Mouse (Mus musculus) intestine, postnatal 0 days (tissue): Measurements from ENCODE around the gene Sema5a. TPM values are rescaled to one million over a fixed set of nuclear protein-coding genes. Genes with fewer than 3 reads are reported as not detected.

ENCODE experiments used
- ATAC-seq: fragments of 200-750 bp; cut with Nextera tagmentation; 2 replicates; pipeline ENCODE4 v1.8.0; 2017; ENCODE audit warnings: mild to moderate bottlenecking, moderate TSS enrichment, moderate library complexity
- H3K27ac ChIP-seq: fragments of 300-500 bp; sonication (generic); 2 replicates; pipeline ENCODE4 v1.5.1; 2014; ENCODE audit warnings: mild to moderate bottlenecking, low read depth, low read length, moderate library complexity
- H3K27me3 ChIP-seq: fragments of 300-500 bp; sonication (generic); replicated peaks from 2 replicates; pipeline ENCODE4 v1.6.1; 2014; ENCODE audit warnings: low read length, mixed read lengths; ENCODE audit not compliant: control insufficient read depth, insufficient read depth
- H3K36me3 ChIP-seq: fragments of 300-500 bp; sonication (generic); 2 replicates; pipeline ENCODE4 v1.6.1; 2014; ENCODE audit warnings: mild to moderate bottlenecking, moderate library complexity; ENCODE audit not compliant: control insufficient read depth, insufficient read depth
- H3K4me1 ChIP-seq: fragments of 300-500 bp; sonication (generic); replicated peaks from 2 replicates; pipeline ENCODE4 v1.6.1; 2014; ENCODE audit warnings: antibody characterized with exemption, low read length, mixed read lengths; ENCODE audit not compliant: control insufficient read depth, insufficient read depth
- H3K4me2 ChIP-seq: fragments of 300-500 bp; sonication (generic); replicated peaks from 2 replicates; pipeline ENCODE4 v1.6.1; 2014; ENCODE audit warnings: low read depth, mild to moderate bottlenecking, moderate library complexity
- H3K4me3 ChIP-seq: fragments of 300-500 bp; sonication (generic); 2 replicates; pipeline ENCODE4 v1.5.1; 2014; ENCODE audit warnings: low read depth, low read length
- H3K9ac ChIP-seq: fragments of 300-500 bp; sonication (generic); 2 replicates; pipeline ENCODE4 v1.6.1; 2014; ENCODE audit warnings: mild to moderate bottlenecking, low read depth, low read length
- H3K9me3 ChIP-seq: fragments of 300-500 bp; sonication (generic); 2 replicates; pipeline ENCODE4 v1.6.1; 2016; ENCODE audit warnings: mixed run types; ENCODE audit not compliant: control insufficient read depth
- CTCF ChIP-seq: sonication (generic); IDR thresholded peaks from 2 replicates; pipeline ENCODE4 v1.5.1; 2016; ENCODE audit warnings: low read depth, mild to moderate bottlenecking, control low read depth, antibody characterized with exemption, moderate library complexity
- WGBS: fragments of 180-500 bp; shearing (Covaris S2); extraction: QIAGEN DNeasy Blood & Tissue Kit; methylation state at CpG from one replicate; pipeline ENCODE4 v1.1.7; 2014; 5-methylcytosine and 5-hydroxymethylcytosine counted together
- polyA plus RNA-seq: library from polyadenylated mRNA; unstranded; fragments of >200 nt; fragmentation: Nextera tagmentation; extraction: Ambion mirVana; gene quantifications from 2 replicates; pipeline ENCODE4 v1.2.1, GENCODE M21; 2015

Sema5a gene
- polyA plus RNA-seq, 1 experiment from 2014 or later: 5.1 TPM

DNA sequence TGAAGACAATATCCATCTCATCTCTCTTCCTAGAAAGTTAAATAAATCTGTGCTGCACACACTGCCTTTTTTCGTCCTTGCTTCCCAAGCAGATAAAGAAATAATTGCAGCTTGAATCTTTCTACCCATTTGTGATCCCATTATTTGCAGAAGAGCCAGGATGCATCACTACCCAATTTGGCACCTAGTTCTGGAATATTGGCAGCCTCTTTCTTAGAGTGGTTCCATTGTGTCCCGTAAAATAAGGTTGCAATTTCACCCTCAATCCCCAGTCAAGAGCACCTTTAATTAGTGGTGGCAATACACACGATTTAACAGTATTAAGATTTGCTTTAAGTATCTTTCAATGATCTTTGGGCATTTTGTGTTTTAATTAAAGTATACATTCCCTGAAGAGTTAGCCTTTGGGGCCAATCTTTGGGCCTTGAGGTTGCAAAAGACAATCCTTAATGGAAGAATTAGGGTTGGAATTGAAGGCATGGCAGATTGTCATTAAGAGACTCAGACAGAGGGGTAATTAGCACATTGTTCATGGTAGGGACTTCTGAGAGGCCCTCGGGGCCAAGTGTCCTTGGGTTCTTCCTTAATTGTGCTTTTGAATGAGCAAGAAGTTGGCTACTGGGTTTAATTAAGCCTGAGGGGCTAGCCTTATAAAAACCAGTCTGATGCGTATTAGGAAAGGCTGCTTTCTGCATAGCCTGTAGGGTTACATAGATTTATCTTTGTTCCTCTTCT is 14.9 kb downstream of the Sema5a start:
- H3K27me3 ChIP-seq: no peaks in the 10 kb centered on the region
- H3K36me3 ChIP-seq: no peaks in the 10 kb centered on the region
- WGBS: 81% methylated on average over 5 of the region's 5 CpGs
- no peak overlapping the region for H3K4me2 ChIP-seq
- no peaks in the 10 kb centered on the region for H3K9me3 ChIP-seq
- no peaks in the 10 kb centered on the region for H3K4me1 ChIP-seq
- no peak overlapping the region for H3K9ac ChIP-seq
- no peak for TF ChIP-seq CTCF
- ATAC-seq: no peak
- no peak overlapping the region for H3K27ac ChIP-seq
- no peak overlapping the region for H3K4me3 ChIP-seq

DNA sequence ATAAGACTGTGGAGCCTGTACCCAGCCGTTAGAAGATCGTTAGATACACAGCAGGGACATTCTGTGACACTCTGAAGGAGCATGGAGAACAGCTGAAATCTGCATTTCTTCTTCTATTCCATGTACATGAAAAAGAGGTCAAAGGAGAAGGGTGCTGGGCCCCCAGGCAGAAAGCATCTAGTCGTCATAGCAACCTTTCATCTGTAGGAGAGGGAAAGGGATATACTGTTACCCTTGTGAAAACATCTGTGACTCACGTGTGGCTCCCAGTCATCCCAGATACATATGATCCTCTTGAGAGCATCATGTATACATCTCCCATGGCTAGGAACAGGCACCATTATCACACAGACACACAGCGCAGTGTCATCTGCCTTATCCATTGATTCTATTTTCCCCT is 16.3 kb downstream of the Sema5a start:
- no peak for TF ChIP-seq CTCF
- no peak overlapping the region for H3K27ac ChIP-seq
- 66% methylated on average over 5 of the region's 5 CpGs for WGBS

DNA sequence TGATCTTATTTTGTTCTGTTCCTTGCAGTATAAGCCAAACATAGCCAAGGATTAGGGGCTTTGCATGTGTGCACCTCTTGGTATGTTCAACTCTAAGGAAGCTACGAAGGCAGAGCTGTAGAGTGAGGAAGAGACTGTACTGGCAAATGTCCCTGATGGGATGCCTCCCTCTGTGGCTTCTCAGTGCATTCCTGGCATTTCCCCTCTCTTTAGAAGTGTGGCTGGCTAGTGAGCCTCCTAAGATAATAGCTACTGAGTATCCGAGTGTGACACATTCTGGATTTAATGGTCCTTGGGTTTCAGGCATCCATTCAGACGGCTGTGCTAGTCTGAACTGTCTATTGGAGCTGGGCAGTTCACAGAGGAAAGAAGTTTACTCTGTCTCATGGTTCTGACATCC is 19.0 kb downstream of the Sema5a start:
- WGBS: 72% methylated on average over 3 of the region's 3 CpGs
- Histone ChIP-seq H3K36me3 (no peaks in the 10 kb centered on the region), H3K9ac (no peak overlapping the region), H3K27ac (no peak overlapping the region), H3K4me3 (no peak overlapping the region), H3K4me2 (no peak overlapping the region), H3K4me1 (no peaks in the 10 kb centered on the region), H3K9me3 (no peaks in the 10 kb centered on the region), H3K27me3 (no peaks in the 10 kb centered on the region)
- no peak for ATAC-seq
- TF ChIP-seq CTCF: no peak

More for the DNA sequence above, 16.3 kb downstream of the Sema5a start:
- Histone ChIP-seq H3K4me1 (no peaks in the 10 kb centered on the region), H3K36me3 (no peaks in the 10 kb centered on the region), H3K4me3 (no peak overlapping the region), H3K9me3 (no peaks in the 10 kb centered on the region), H3K27me3 (no peaks in the 10 kb centered on the region), H3K9ac (no peak overlapping the region), H3K4me2 (no peak overlapping the region)
- no peak for ATAC-seq

DNA sequence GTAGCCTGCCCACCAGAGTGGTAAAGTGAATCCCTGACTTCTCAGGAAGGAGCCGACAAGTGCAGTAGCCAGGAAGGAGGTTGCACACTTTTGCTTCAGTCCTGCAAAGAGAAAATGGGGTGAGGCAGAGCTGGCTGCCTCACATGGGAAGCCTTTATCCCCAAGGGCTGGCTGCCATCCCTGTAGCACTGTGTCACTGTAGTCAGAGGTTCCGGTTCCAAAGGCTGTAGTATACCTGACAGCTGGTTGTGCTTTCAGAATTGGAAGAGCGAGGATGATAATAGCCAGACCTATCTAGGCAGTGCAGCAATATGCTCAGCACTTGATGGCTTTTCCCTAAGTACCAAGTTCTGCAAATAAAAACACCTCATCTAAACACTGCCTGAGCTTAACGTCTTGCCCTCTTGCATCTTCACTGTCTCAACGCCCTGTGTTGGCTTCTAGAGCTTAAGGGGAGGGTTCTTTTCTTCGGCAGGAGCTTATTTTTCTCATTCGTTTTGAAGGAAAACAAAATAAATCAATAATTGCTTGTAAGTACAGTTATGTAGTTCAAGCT is 20.3 kb downstream of the Sema5a start:
- no peak for TF ChIP-seq CTCF
- no peak for ATAC-seq
- Histone ChIP-seq H3K27ac (no peak overlapping the region), H3K36me3 (no peaks in the 10 kb centered on the region), H3K27me3 (no peaks in the 10 kb centered on the region), H3K9ac (no peak overlapping the region), H3K4me2 (0 out of 2 replicates have a peak overlapping the region, but pooled peaks have one; percentile 13), H3K4me3 (no peak overlapping the region), H3K4me1 (no peaks in the 10 kb centered on the region), H3K9me3 (no peaks in the 10 kb centered on the region)
- 66% methylated on average over 7 of the region's 7 CpGs for WGBS

DNA sequence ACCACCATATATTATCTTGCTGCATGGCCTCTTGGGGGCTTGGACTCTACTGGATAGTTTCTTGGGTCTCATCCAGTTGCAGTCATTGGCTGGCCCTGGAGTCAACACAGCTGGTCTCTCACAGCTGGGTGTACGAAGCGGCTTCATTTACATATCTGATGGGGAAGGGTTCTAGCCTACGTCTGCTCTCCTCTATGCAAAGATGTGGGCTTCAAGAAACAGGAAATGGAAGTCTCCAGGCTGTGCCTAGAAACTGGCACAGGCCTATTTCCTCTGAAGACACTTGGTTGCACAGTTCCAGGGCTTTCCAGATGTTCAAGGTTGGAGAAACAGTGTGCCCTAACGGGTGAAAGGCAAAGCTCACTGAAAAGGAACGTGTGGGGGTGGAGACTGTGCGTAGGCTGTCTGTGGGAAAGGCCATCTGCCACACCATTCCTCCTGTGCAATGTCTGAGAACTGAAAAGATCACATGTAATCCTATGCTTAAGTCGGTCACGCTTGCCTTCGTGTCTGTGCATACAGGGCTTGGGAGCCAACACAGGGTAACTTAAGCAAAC is 20.8 kb downstream of the Sema5a start:
- H3K9ac ChIP-seq: no peak overlapping the region
- no peak overlapping the region for H3K4me2 ChIP-seq
- TF ChIP-seq CTCF: no peak
- no peak for ATAC-seq
- H3K4me1 ChIP-seq: no peaks in the 10 kb centered on the region
- H3K4me3 ChIP-seq: no peak overlapping the region
- H3K36me3 ChIP-seq: no peaks in the 10 kb centered on the region
- no peaks in the 10 kb centered on the region for H3K27me3 ChIP-seq
- H3K27ac ChIP-seq: no peak overlapping the region
- 68% methylated on average over 9 of the region's 9 CpGs for WGBS
- no peaks in the 10 kb centered on the region for H3K9me3 ChIP-seq

DNA sequence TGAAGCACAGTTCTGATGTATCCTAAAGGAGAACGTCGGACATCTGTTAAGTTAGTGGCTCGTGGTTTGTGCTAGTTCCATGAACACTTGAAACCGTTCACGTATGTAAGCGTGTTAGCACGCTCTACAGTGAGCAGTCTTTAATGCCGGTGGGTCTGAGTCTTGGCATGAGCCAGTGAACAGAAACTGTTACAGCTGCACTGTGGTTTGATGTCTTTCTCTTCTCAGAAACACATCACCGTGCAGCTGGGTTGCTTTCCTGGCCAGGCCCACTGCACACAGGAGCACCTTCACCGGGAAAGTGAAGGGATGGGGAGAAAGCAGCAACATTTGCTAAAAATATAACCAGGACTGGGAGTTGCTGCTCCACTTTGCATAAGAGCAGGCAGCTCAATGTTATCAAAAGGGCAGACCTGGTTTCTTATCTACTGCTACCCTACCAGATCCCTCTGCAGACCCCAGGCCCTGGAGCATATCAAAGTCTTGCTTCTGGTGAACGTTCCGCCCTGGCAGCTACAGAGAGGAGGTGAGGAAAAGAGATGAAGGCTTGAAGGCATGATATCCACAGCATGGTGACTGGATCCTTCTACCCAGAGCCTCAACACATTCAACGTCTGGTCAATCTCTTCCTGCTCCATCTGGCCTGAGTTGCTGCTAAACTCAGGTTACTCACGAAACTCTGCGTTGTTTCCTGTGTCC is 21.7 kb downstream of the Sema5a start:
- Histone ChIP-seq H3K4me2 (no peak overlapping the region), H3K4me3 (no peak overlapping the region), H3K36me3 (no peaks in the 10 kb centered on the region), H3K27me3 (no peaks in the 10 kb centered on the region), H3K27ac (no peak overlapping the region), H3K4me1 (no peaks in the 10 kb centered on the region), H3K9ac (no peak overlapping the region), H3K9me3 (no peaks in the 10 kb centered on the region)
- no peak for TF ChIP-seq CTCF
- 73% methylated on average over 15 of the region's 15 CpGs for WGBS
- ATAC-seq: no peak
